Mouse (Mus musculus) kidney, adult 9 months (tissue): ENCODE results near the gene Hist1h1c.

ENCODE experiments used
- DNase-seq: peaks from one replicate; pipeline ENCODE4 v3.0.0; 2022

Gene Hist1h1c

DNA sequence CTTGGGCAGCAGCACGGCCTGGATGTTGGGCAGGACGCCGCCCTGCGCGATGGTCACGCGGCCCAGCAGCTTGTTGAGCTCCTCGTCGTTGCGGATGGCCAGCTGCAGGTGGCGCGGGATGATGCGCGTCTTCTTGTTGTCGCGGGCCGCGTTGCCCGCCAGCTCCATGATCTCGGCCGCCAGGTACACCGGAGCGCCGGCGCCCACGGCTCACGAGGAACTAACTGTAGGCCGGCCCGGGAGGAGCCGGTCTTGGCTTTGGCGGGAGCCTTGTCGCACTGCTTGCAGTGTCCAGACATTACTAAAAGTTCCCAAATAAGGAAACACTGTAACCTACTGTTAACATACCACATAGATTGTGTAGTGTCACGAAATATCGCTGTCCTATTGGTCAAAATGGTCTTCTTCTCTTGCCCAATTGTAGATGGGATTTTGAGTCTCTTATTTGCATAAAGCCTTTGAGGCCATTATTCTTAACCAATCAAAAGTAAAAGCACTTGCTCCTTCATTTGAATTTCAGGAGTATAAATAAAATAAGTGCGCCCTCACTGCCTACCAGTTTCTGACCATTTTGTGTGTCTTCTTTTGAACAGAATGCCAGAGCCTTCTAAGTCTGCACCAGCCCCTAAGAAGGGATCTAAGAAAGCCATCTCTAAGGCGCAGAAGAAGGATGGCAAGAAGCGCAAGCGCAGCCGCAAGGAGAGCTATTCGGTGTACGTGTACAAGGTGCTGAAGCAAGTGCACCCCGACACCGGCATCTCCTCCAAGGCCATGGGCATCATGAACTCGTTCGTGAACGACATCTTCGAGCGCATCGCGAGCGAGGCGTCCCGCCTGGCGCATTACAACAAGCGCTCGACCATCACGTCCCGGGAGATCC, 7.8 kb downstream of the Hist1h1c start, which contains the start of gene Hist1h2bb:
TSS of gene Hist1h2bb (plus strand) at position 534 of the 880 bp plus-strand sequence.
- DNase-seq: peak; percentile 90

GRCm38 (mm10) chr13:23747081-23747891, 8.7 kb downstream of the Hist1h1c start:
- no peak for DNase-seq

DNA sequence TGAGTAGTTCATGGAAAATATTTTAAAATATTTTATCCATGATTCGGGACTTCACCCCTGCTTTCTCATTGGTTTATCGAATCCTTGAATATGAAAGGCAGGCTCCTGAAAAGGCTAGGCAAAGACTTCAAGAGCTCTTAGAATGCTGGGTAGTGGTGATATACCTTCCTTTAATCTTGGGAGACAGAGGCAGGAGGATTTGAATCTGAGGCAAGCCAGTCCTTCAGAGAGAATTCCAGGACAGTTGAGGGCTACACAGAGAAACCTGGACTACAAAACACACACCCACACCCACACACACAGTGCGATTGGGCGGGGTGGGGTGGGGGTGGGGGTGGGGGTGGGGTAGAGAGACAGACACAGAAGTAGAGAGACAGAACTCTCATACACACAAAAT, 9.3 kb downstream of the Hist1h1c start:
- no peak for DNase-seq

GRCm38 (mm10) chr13:23749563-23750121, 11.0 kb downstream of the Hist1h1c start:
- DNase-seq: no peak

- DNase-seq: peak; percentile 60
Observed at GRCm38 (mm10) chr13:23750839-23751477, 12.3 kb downstream of the Hist1h1c start, which contains the start of gene Hist1h2ab. Gene Hist1h2ab, plus strand, starts transcription at chr13:23751126.

DNA sequence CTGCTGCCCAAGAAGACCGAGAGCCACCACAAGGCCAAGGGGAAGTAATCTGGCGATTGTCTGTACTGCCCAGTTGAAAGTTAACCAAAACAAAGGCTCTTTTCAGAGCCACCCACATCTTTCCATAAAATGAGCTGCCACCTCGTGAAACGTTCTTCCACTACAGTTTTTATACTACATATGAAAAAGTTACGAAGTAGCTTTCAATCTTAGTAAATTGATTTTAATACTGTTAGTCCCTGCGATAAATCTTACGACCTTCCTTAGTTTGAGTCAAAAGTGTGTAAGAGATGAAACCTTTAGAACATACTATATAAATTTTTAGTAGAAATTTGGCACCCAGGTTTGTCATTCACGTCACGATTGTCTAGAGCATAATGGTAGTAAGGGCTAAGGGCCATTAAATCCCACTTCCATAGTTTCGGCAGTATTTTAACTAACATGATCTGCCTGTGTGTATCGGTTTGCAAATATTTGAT, 12.9 kb downstream of the Hist1h1c start:
- no peak for DNase-seq

DNA sequence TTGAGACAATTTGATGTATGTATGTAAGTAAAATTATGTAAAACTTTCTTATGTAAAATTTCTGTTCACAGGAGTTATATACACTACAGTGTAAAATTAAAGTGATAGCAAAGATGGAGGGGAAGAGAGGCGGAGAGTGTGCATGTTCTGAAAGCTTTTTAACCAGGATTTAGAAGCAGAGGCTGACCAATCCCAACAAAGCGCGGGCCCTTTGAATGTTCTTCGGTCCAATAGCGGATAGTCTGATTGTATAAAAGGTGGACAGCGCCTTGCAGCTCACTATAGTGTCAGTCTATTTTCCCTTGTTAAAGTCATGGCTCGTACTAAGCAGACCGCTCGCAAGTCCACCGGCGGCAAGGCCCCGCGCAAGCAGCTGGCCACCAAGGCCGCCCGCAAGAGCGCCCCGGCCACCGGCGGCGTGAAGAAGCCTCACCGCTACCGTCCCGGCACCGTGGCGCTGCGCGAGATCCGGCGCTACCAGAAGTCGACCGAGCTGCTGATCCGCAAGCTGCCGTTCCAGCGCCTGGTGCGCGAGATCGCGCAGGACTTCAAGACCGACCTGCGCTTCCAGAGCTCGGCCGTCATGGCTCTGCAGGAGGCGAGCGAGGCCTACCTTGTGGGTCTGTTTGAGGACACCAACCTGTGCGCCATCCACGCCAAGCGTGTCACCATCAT, 13.6 kb downstream of the Hist1h1c start, which contains the start of gene Hist1h3b:
TSS of gene Hist1h3b (plus strand) at position 201 of the 675 bp plus-strand sequence.
- peak; percentile 82 for DNase-seq

GRCm38 (mm10) chr13:23752742-23753172, 14.1 kb downstream of the Hist1h1c start:
- no peak for DNase-seq

- DNase-seq: no peak
Observed at GRCm38 (mm10) chr13:23753314-23754078, 14.9 kb downstream of the Hist1h1c start.

GRCm38 (mm10) chr13:23755000-23755399, 16.4 kb downstream of the Hist1h1c start:
- DNase-seq: no peak

GRCm38 (mm10) chr13:23756790-23757189, 18.2 kb downstream of the Hist1h1c start, which contains the start of gene Hist1h4b:
Gene Hist1h4b, plus strand, starts transcription at chr13:23757013.
- DNase-seq: peak; percentile 94

DNA sequence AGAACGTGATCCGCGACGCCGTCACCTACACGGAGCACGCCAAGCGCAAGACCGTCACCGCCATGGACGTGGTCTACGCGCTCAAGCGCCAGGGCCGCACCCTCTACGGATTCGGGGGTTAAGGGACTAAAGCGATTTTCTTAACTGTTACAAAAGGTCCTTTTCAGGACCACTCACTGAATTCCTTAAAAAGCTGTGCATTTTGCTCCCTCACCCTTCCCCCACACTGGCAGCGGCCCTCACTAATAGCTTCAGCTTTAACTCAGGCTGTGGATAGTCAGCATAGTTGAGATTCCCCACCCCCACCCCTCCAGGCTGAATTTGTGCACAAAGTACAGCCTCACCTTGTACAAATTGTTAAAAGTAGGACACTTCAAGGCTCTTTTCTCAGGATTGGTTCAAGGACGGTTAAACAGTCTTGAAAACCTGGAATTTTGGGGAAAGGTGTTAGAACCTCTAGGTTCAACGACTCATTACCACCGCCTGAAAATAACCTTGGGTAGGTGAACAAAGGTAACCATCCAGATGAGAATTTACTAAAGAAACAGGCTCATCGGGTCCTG, 18.7 kb downstream of the Hist1h1c start:
- DNase-seq: no peak

DNA sequence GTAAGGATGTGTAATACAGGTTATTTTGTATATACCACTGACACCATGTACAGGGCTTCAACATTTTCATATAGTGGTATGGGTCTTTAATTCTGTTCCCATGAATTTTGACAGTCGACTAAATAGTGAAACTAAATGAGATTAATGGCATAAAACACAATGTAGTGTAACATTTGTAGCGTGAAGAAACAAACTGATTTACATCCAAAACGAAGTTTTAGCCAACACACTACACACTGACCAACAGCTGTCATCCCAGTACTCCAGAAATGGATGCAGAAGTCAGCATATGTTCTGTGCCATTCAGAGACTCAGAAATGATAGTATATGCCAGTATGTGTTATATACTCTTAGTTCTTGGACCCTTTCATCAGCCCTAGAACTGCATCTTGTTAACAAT, 19.3 kb downstream of the Hist1h1c start:
- no peak for DNase-seq

DNA sequence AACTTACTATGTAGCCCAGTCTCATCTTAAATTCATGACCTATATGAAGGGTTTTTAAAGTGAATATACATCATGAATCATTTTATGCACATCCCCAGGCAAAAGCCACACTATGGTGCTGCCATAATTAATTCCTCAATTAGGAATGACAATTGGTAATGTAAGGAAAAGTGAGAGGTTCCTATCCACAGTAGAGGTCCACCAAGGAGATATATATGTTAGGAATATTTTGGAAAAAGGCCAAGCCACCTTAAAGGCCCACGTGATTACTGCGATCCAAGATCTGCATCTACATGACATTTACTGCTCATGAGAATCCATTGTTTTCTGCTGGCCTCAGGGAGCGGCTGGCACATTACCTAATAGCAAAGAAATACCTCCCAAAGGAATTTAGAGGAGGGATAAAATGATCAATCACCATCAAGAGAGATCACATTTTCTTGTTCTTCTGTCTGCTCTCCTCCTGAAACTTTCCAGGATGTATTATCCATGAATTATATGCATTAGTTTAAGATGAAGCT, 20.7 kb downstream of the Hist1h1c start:
- DNase-seq: no peak

GRCm38 (mm10) chr13:23759916-23760239, 21.3 kb downstream of the Hist1h1c start:
- DNase-seq: no peak

DNA sequence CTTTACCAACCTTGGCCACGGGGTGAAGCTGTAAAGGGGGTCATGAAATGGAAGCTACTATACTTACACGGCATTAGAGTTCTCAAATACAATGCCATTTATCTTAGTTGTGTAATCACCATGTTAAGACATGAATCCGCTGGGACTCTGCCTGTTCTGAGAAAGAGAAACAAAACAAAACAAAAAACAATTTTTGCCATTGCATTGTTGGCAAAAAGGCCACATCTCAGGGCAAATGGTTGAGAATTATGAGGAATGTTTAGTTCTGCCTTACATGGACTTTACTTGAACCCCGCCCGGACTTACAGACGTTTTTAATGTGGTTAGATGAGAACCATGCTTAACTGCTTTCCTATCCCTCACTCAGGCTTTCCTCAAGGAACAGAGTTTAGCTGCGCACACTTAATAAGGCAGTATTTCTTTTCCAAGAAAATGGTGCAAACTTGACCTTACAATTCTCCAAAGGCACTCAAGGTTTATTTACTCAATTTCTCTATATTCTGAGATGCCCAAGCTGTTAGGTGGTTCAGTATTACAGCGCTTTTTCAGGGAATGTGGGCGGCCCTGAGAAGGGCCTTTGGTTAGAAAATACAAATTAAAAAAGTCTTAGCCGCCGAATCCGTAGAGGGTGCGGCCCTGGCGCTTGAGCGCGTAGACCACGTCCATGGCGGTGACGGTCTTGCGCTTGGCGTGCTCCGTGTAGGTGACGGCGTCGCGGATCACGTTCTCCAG, 21.8 kb downstream of the Hist1h1c start:
- DNase-seq: no peak

DNA sequence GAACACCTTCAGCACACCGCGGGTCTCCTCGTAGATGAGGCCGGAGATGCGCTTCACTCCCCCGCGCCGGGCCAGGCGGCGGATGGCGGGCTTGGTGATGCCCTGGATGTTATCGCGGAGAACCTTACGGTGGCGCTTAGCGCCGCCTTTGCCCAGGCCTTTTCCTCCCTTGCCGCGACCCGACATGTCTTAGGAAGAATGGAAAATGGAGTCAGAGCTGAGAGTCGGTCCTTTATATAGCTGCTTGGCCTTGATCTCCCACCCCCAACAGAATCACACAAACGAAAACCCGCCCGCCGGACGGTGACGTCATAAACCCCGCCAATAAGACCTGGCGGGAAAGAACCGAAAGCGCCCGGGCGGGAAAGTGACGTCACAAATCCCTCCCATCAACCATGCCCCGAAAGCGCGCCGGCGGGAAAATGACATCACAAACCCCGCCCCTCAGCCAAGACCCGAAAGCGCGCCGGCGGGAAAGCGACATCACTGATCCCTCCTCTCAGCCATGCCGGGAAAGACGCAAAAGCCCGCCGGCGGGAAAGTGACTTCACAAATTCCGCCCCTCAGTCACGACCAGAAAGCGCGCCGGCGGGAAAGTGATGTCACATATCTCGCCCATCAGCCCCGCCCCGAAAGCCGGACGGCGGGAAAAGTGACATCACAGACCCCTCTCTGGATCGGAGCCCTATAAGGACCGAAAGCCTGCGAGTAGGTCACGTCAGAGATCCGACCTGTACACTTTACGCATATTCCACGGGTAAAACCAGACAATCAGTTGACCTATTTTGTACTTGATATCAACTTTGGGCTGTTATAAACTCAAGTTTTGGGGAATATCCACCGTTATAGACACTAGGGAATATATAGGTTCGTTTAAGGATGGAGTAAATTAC, 22.6 kb downstream of the Hist1h1c start, which contains the start of gene Hist1h4a:
TSS of gene Hist1h4a (minus strand) at position 259 of the 893 bp plus-strand sequence.
- peak; percentile 96 for DNase-seq
